Mouse (Mus musculus): Measurements from ENCODE around the gene Dync1li1.
"Not testable (repeated sequence)": the region's sequence is repeated elsewhere in the genome, so short reads cannot be mapped to it uniquely, and the experiment has no call there.

Gene Dync1li1

GRCm38 (mm10) chr9:114688252-114688952, at the start of gene Dync1li1:
Gene Dync1li1, plus strand, starts transcription at chr9:114688790.
- peak; percentile 98 to 99 for DNase-seq

- DNase-seq: peak in 1 of 2 experiments; percentile 42
Observed at GRCm38 (mm10) chr9:114639186-114639748, 49.3 kb upstream of the Dync1li1 start.

- peak; percentile 99 for DNase-seq
Observed at GRCm38 (mm10) chr9:114639839-114640646, 48.5 kb upstream of the Dync1li1 start, which contains the start of gene Cnot10. Gene Cnot10, minus strand, starts transcription at chr9:114640184.

- DNase-seq: no peak
Observed at GRCm38 (mm10) chr9:114646556-114647505, 41.8 kb upstream of the Dync1li1 start.

GRCm38 (mm10) chr9:114647506-114648432, 40.8 kb upstream of the Dync1li1 start:
- peak in 1 of 2 experiments; percentile 57 for DNase-seq

- DNase-seq: not testable (repeated sequence)
Observed at GRCm38 (mm10) chr9:114648472-114648871, 40.1 kb upstream of the Dync1li1 start.

- DNase-seq: no peak
Observed at GRCm38 (mm10) chr9:114649371-114649770, 39.2 kb upstream of the Dync1li1 start.

- no peak for DNase-seq
Observed at GRCm38 (mm10) chr9:114650938-114651634, 37.5 kb upstream of the Dync1li1 start.

- DNase-seq: no peak
Observed at GRCm38 (mm10) chr9:114655356-114655755, 33.2 kb upstream of the Dync1li1 start.

- DNase-seq: no peak
Observed at GRCm38 (mm10) chr9:114656701-114657100, 31.9 kb upstream of the Dync1li1 start.

- DNase-seq: no peak
Observed at GRCm38 (mm10) chr9:114660506-114660905, 28.1 kb upstream of the Dync1li1 start.

GRCm38 (mm10) chr9:114660983-114661382, 27.6 kb upstream of the Dync1li1 start:
- no peak for DNase-seq

GRCm38 (mm10) chr9:114661991-114662390, 26.6 kb upstream of the Dync1li1 start:
- peak in 1 of 2 experiments; percentile 15 for DNase-seq

GRCm38 (mm10) chr9:114663782-114664181, 24.8 kb upstream of the Dync1li1 start:
- DNase-seq: no peak

- no peak for DNase-seq
Observed at GRCm38 (mm10) chr9:114666858-114667257, 21.7 kb upstream of the Dync1li1 start.

GRCm38 (mm10) chr9:114668047-114668446, 20.5 kb upstream of the Dync1li1 start:
- no peak for DNase-seq

- DNase-seq: peak in 1 of 2 experiments; percentile 52
Observed at GRCm38 (mm10) chr9:114669011-114669410, 19.6 kb upstream of the Dync1li1 start.

GRCm38 (mm10) chr9:114671946-114672345, 16.6 kb upstream of the Dync1li1 start:
- DNase-seq: no peak

- DNase-seq: peak in 1 of 2 experiments; percentile 49
Observed at GRCm38 (mm10) chr9:114672703-114673561, 15.7 kb upstream of the Dync1li1 start.
